Mouse (Mus musculus): Measurements from ENCODE around the gene Slc35g3. TPM values are rescaled to one million over a fixed set of nuclear protein-coding genes. Genes with fewer than 3 reads are reported as not detected.
"Not testable (repeated sequence)": the region's sequence is repeated elsewhere in the genome, so short reads cannot be mapped to it uniquely, and the experiment has no call there.

Gene Slc35g3
- polyA plus RNA-seq, 1 experiment, result 0.08 TPM

GRCm38 (mm10) chr11:69751635-69752034 is 10.1 kb downstream of the Slc35g3 start:
- Histone ChIP-seq H3K27ac (ENCODE audit: control insufficient read depth, insufficient read depth, low read length) (no peak overlapping the region), H3K36me3 (ENCODE audit: control insufficient read depth, insufficient read depth, low read length) (peaks cover 15% of the 10 kb centered on the region), H3K27me3 (ENCODE audit: control insufficient read depth, insufficient read depth, low read length) (no peaks in the 10 kb centered on the region), H3K4me1 (replicated peaks; ENCODE audit: control insufficient read depth, insufficient read depth, low read length) (peaks cover 5% of the 10 kb centered on the region), H3K4me3 (ENCODE audit: control insufficient read depth, insufficient read depth, low read length) (no peak overlapping the region)
- no peak for DNase-seq
- TF ChIP-seq POLR2A (IDR thresholded peaks at IDR 0.05; ENCODE audit: control insufficient read depth, extremely low read depth, insufficient read depth, low read length, poor library complexity) (no peak), CTCF (IDR thresholded peaks at IDR 0.05; ENCODE audit: borderline replicate concordance, control insufficient read depth, extremely low read depth, insufficient read depth, low read length, poor library complexity) (no peak)
- WGBS, result 90% methylated on average over 3 of the region's 3 CpGs

DNA sequence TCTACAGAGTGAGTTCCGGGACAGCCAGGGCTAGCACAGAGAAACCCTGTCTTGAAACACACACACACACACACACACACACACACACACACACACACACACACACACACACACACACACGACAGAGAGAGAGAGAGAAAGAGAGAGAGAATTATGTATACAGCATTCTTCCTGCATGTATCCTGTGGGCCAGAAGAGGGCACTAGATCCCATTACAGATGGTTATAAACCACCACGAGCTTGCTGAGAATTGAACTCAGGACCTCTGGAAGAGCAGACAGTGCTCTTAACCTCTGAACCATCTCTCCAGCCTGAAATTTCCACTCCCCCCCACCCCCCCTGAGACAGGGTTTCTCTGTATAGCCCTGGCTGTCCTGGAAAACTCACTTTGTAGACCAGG is 30.4 kb downstream of the Slc35g3 start:
- DNase-seq; H3K4me1 ChIP-seq (replicated peaks; ENCODE audit: control insufficient read depth, insufficient read depth, low read length); H3K27ac ChIP-seq (ENCODE audit: control insufficient read depth, insufficient read depth, low read length); H3K27me3 ChIP-seq (ENCODE audit: control insufficient read depth, insufficient read depth, low read length); H3K4me3 ChIP-seq (ENCODE audit: control insufficient read depth, insufficient read depth, low read length): not testable (repeated sequence)
- peaks cover 26% of the 10 kb centered on the region for H3K36me3 ChIP-seq (ENCODE audit: control insufficient read depth, insufficient read depth, low read length)
- WGBS, result 81% methylated on average over 2 of the region's 3 CpGs

- H3K27me3 ChIP-seq (ENCODE audit: control insufficient read depth, insufficient read depth, low read length), result no peaks in the 10 kb centered on the region
- TF ChIP-seq POLR2A (IDR thresholded peaks at IDR 0.05; ENCODE audit: control insufficient read depth, extremely low read depth, insufficient read depth, low read length, poor library complexity) (no peak), CTCF (IDR thresholded peaks at IDR 0.05; ENCODE audit: borderline replicate concordance, control insufficient read depth, extremely low read depth, insufficient read depth, low read length, poor library complexity) (no peak)
- no peak overlapping the region for H3K27ac ChIP-seq (ENCODE audit: control insufficient read depth, insufficient read depth, low read length)
- peak; percentile 68 for DNase-seq
- H3K4me3 ChIP-seq (ENCODE audit: control insufficient read depth, insufficient read depth, low read length), result no peak overlapping the region
- H3K4me1 ChIP-seq (replicated peaks; ENCODE audit: control insufficient read depth, insufficient read depth, low read length), result no peaks in the 10 kb centered on the region
- WGBS, result 47% methylated on average over 3 of the region's 3 CpGs
- peaks cover 3% of the 10 kb centered on the region for H3K36me3 ChIP-seq (ENCODE audit: control insufficient read depth, insufficient read depth, low read length)
These were observed 32.7 kb downstream of the Slc35g3 start for GRCm38 (mm10) chr11:69729063-69729462.

GRCm38 (mm10) chr11:69725951-69726350 is 35.8 kb downstream of the Slc35g3 start:
- Histone ChIP-seq H3K4me1 (replicated peaks; ENCODE audit: control insufficient read depth, insufficient read depth, low read length) (no peaks in the 10 kb centered on the region), H3K27ac (ENCODE audit: control insufficient read depth, insufficient read depth, low read length) (no peak overlapping the region), H3K27me3 (ENCODE audit: control insufficient read depth, insufficient read depth, low read length) (no peaks in the 10 kb centered on the region), H3K36me3 (ENCODE audit: control insufficient read depth, insufficient read depth, low read length) (no peaks in the 10 kb centered on the region), H3K4me3 (ENCODE audit: control insufficient read depth, insufficient read depth, low read length) (no peak overlapping the region)
- WGBS, result 67% methylated on average over 5 of the region's 5 CpGs
- no peak for DNase-seq
- TF ChIP-seq POLR2A (IDR thresholded peaks at IDR 0.05; ENCODE audit: control insufficient read depth, extremely low read depth, insufficient read depth, low read length, poor library complexity) (no peak), CTCF (IDR thresholded peaks at IDR 0.05; ENCODE audit: borderline replicate concordance, control insufficient read depth, extremely low read depth, insufficient read depth, low read length, poor library complexity) (no peak)

DNA sequence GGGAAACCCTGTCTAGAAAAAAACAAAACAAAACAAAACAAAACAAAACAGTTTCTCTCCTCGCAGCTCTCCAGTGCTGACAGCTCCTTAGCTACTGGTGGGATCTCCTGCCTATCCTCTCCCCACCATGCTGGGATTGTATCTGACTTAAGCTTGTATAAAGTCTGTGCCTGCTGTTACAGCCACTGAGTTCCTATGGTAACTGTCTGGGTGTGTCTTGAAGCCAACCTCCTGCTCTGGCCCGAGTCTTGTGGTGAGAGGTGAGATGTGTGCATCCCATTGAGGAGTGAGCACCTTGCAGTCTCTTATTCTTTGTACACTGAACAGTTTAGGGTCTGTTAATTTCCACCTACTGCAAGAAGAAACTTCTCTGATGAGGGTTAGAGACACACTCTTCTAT is 38.7 kb downstream of the Slc35g3 start:
- 67% methylated on average over 2 of the region's 2 CpGs for WGBS
- TF ChIP-seq POLR2A (IDR thresholded peaks at IDR 0.05; ENCODE audit: control insufficient read depth, extremely low read depth, insufficient read depth, low read length, poor library complexity) (no peak), CTCF (IDR thresholded peaks at IDR 0.05; ENCODE audit: borderline replicate concordance, control insufficient read depth, extremely low read depth, insufficient read depth, low read length, poor library complexity) (no peak)
- no peaks in the 10 kb centered on the region for H3K4me1 ChIP-seq (replicated peaks; ENCODE audit: control insufficient read depth, insufficient read depth, low read length)

DNA sequence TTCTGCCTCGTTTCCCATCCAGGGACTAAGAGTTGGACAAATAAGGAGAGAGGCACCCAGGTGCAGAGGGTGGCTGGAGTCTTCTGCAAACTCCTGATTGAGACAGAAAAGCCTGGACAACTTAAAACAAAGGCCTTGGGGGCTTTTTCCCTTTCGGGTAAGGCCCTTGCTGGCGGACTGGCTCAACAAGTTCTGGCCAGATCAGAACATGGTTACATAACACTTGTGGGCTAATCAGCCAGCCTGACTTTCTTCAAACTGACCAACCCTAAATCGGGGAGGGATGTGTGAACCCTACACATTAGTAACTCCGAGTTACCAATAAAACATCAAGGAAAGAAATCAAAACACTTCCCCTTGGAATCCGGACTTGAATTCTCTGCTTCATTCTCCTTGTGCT is 40.9 kb downstream of the Slc35g3 start:
- H3K4me1 ChIP-seq (replicated peaks; ENCODE audit: control insufficient read depth, insufficient read depth, low read length), result no peaks in the 10 kb centered on the region
- DNase-seq, result no peak
- no peak for TF ChIP-seq CTCF (IDR thresholded peaks at IDR 0.05; ENCODE audit: borderline replicate concordance, control insufficient read depth, extremely low read depth, insufficient read depth, low read length, poor library complexity)
- TF ChIP-seq POLR2A (IDR thresholded peaks at IDR 0.05; ENCODE audit: control insufficient read depth, extremely low read depth, insufficient read depth, low read length, poor library complexity), result no peak
- no peaks in the 10 kb centered on the region for H3K27me3 ChIP-seq (ENCODE audit: control insufficient read depth, insufficient read depth, low read length)
- H3K36me3 ChIP-seq (ENCODE audit: control insufficient read depth, insufficient read depth, low read length), result no peaks in the 10 kb centered on the region
- H3K4me3 ChIP-seq (ENCODE audit: control insufficient read depth, insufficient read depth, low read length), result no peak overlapping the region
- H3K27ac ChIP-seq (ENCODE audit: control insufficient read depth, insufficient read depth, low read length), result no peak overlapping the region
- WGBS, result 90% methylated on average over 6 of the region's 6 CpGs

More for the DNA sequence above, 38.7 kb downstream of the Slc35g3 start:
- Histone ChIP-seq H3K4me3 (ENCODE audit: control insufficient read depth, insufficient read depth, low read length) (no peak overlapping the region), H3K27ac (ENCODE audit: control insufficient read depth, insufficient read depth, low read length) (no peak overlapping the region), H3K27me3 (ENCODE audit: control insufficient read depth, insufficient read depth, low read length) (no peaks in the 10 kb centered on the region), H3K36me3 (ENCODE audit: control insufficient read depth, insufficient read depth, low read length) (no peaks in the 10 kb centered on the region)
- no peak for DNase-seq

- Histone ChIP-seq H3K4me1 (replicated peaks; ENCODE audit: control insufficient read depth, insufficient read depth, low read length) (no peaks in the 10 kb centered on the region), H3K27ac (ENCODE audit: control insufficient read depth, insufficient read depth, low read length) (no peak overlapping the region), H3K27me3 (ENCODE audit: control insufficient read depth, insufficient read depth, low read length) (no peaks in the 10 kb centered on the region), H3K36me3 (ENCODE audit: control insufficient read depth, insufficient read depth, low read length) (no peaks in the 10 kb centered on the region), H3K4me3 (ENCODE audit: control insufficient read depth, insufficient read depth, low read length) (no peak overlapping the region)
- TF ChIP-seq POLR2A (IDR thresholded peaks at IDR 0.05; ENCODE audit: control insufficient read depth, extremely low read depth, insufficient read depth, low read length, poor library complexity) (no peak), CTCF (IDR thresholded peaks at IDR 0.05; ENCODE audit: borderline replicate concordance, control insufficient read depth, extremely low read depth, insufficient read depth, low read length, poor library complexity) (no peak)
- WGBS, result 79% methylated on average over 6 of the region's 6 CpGs
- DNase-seq, result no peak
These were observed 42.3 kb downstream of the Slc35g3 start for GRCm38 (mm10) chr11:69719423-69719822.

Data from thymus, adult 2 months (tissue).